Mouse (Mus musculus): Measurements from ENCODE around the gene Chst1. TPM values are rescaled to one million over a fixed set of nuclear protein-coding genes. Genes with fewer than 3 reads are reported as not detected.

The Chst1 gene
- polyA plus RNA-seq, 1 experiment from 2014 or later, result 25.4 TPM

GRCm38 (mm10) chr2:92600348-92600670 is 802 bp downstream of the Chst1 start:
- peak; percentile 6; the same call in 1 of the 2 replicates for ATAC-seq (replicated peaks)
- Histone ChIP-seq H3K4me2 (replicated peaks) (peak overlapping the region; percentile 72), H3K9ac (replicated peaks) (peak overlapping the region; percentile 71), H3K4me3 (peak overlapping the region; percentile 61), H3K9me3 (no peaks in the 10 kb centered on the region), H3K36me3 (no peaks in the 10 kb centered on the region), H3K27ac (replicated peaks) (peak overlapping the region; percentile 79), H3K27me3 (no peaks in the 10 kb centered on the region), H3K4me1 (peaks cover 34% of the 10 kb centered on the region)
- 1% methylated on average over 17 of the region's 17 CpGs for WGBS

DNA sequence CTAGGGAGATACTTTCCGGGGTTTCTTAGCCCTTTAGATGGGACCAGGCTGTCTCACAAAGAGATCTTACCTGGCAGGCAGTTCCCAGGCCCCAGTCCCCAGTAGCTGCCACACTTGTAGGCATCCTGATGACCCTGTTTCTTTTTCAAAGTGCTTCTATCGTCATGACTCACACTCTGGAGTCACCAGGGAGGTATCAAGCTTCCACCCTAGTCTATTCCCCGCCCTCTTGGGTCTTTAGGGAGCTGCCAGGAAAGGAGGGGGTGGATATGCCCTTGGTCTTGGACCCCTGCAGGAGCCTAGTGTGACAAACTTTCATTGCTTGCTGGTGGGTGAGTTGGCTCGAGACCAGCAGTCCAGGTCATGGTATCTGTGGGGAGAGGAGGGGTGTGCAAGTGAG is 1.7 kb downstream of the Chst1 start:
- Histone ChIP-seq H3K9me3 (no peaks in the 10 kb centered on the region), H3K4me2 (replicated peaks) (peak overlapping the region; percentile 72), H3K36me3 (no peaks in the 10 kb centered on the region), H3K27me3 (no peaks in the 10 kb centered on the region), H3K4me1 (peaks cover 34% of the 10 kb centered on the region), H3K27ac (replicated peaks) (no peak overlapping the region), H3K9ac (replicated peaks) (peak overlapping the region; percentile 71; the same call in 1 of the 2 replicates), H3K4me3 (peak overlapping the region; percentile 61)
- 53% methylated on average over 4 of the region's 4 CpGs for WGBS
- no peak for ATAC-seq (replicated peaks)

GRCm38 (mm10) chr2:92602073-92602472 is 2.6 kb downstream of the Chst1 start:
- H3K27ac ChIP-seq (replicated peaks), result no peak overlapping the region
- H3K9me3 ChIP-seq, result no peaks in the 10 kb centered on the region
- peaks cover 34% of the 10 kb centered on the region for H3K4me1 ChIP-seq
- no peaks in the 10 kb centered on the region for H3K27me3 ChIP-seq
- H3K36me3 ChIP-seq, result no peaks in the 10 kb centered on the region
- peak overlapping the region; percentile 72 for H3K4me2 ChIP-seq (replicated peaks)
- peak overlapping the region; percentile 61 for H3K4me3 ChIP-seq
- H3K9ac ChIP-seq (replicated peaks), result no peak overlapping the region; the same call in 1 of the 2 replicates
- WGBS, result 18% methylated on average over 12 of the region's 12 CpGs
- no peak for ATAC-seq (replicated peaks)

DNA sequence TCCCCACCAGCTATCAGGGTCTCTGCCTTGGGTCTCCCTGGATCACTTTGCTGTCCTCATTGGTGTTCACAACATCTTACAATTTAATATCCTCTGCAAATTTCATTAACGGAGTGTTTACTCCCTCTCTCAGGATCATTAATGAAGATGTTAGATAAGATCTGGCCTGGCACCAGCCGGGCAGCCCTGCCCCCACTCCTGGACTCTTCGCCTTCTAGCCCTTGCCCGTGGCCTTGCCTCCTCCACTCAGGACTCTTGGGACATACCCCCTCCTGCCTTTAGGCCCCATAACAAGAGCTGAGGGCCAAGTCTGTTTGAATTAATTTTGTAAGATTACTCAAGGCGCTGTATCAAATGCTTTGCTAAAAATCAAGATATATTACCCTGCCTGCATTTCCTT is 4.1 kb downstream of the Chst1 start:
- H3K27ac ChIP-seq (replicated peaks), result no peak overlapping the region
- no peak for ATAC-seq (replicated peaks)
- no peak overlapping the region for H3K4me3 ChIP-seq
- H3K9ac ChIP-seq (replicated peaks), result no peak overlapping the region
- H3K4me1 ChIP-seq, result peaks cover 34% of the 10 kb centered on the region
- H3K9me3 ChIP-seq, result no peaks in the 10 kb centered on the region
- H3K36me3 ChIP-seq, result no peaks in the 10 kb centered on the region
- WGBS, result 70% methylated on average over 5 of the region's 5 CpGs
- H3K27me3 ChIP-seq, result no peaks in the 10 kb centered on the region
- no peak overlapping the region for H3K4me2 ChIP-seq (replicated peaks)

- Histone ChIP-seq H3K4me3 (no peak overlapping the region), H3K9ac (replicated peaks) (no peak overlapping the region), H3K4me1 (peaks cover 34% of the 10 kb centered on the region), H3K36me3 (no peaks in the 10 kb centered on the region), H3K9me3 (no peaks in the 10 kb centered on the region), H3K27ac (replicated peaks) (no peak overlapping the region), H3K4me2 (replicated peaks) (no peak overlapping the region), H3K27me3 (no peaks in the 10 kb centered on the region)
- ATAC-seq (replicated peaks), result no peak
- WGBS, result 83% methylated on average over 5 of the region's 5 CpGs
Measured at GRCm38 (mm10) chr2:92604565-92604964, 5.1 kb downstream of the Chst1 start.

- Histone ChIP-seq H3K4me3 (no peak overlapping the region), H3K27ac (replicated peaks) (no peak overlapping the region), H3K4me1 (peaks cover 26% of the 10 kb centered on the region), H3K36me3 (no peaks in the 10 kb centered on the region), H3K4me2 (replicated peaks) (no peak overlapping the region), H3K27me3 (no peaks in the 10 kb centered on the region), H3K9ac (replicated peaks) (no peak overlapping the region), H3K9me3 (no peaks in the 10 kb centered on the region)
- 72% methylated on average over 5 of the region's 5 CpGs for WGBS
- ATAC-seq (replicated peaks), result no peak
Measured at GRCm38 (mm10) chr2:92605995-92606394, 6.5 kb downstream of the Chst1 start.

DNA sequence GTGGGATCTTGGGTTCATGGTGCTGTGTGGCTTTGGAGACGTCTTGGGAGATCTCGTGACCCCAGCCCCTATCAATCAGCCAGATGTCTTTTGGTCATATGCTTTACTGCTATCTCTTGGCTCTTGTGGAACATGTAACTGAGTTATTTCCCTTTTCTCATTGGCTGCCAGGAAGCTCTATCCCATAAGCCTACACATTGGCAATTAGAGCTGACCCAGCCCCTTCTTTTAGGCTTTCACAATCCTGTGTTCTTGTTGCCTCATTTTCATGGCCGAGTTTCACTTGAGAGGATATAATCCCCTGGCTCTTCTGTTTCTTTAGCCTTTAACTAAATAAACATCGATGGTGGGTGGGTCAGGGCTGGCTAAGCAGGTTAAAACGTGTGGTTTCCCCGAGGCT is 7.6 kb downstream of the Chst1 start:
- WGBS, result 70% methylated on average over 6 of the region's 6 CpGs
- H3K9ac ChIP-seq (replicated peaks), result no peak overlapping the region
- H3K9me3 ChIP-seq, result no peaks in the 10 kb centered on the region
- ATAC-seq (replicated peaks), result no peak
- H3K4me3 ChIP-seq, result no peak overlapping the region
- H3K36me3 ChIP-seq, result no peaks in the 10 kb centered on the region
- H3K4me2 ChIP-seq (replicated peaks), result no peak overlapping the region
- peaks cover 15% of the 10 kb centered on the region for H3K4me1 ChIP-seq
- H3K27me3 ChIP-seq, result no peaks in the 10 kb centered on the region
- H3K27ac ChIP-seq (replicated peaks), result no peak overlapping the region

DNA sequence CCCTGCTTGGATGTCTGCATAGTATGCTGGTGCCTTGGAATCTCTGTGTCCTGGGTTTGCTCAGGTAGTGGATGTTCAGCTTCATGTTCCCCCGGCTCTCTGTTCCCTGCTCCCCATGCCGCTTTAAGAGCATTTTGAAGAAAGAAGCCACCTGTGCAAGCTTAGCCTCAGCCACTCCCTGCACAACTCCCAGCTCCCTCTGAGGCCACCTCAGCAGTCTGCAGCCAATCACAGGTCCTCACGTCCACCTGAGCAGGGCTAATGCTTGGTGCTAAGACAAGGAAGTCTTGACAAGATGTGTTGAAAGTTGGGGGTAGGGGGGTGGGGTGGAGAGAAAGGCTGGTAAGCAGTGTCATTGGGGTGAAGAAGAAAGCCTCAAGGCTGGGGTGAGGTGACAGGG is 8.1 kb downstream of the Chst1 start:
- Histone ChIP-seq H3K27me3 (no peaks in the 10 kb centered on the region), H3K9me3 (no peaks in the 10 kb centered on the region), H3K27ac (replicated peaks) (no peak overlapping the region), H3K4me3 (no peak overlapping the region), H3K4me1 (peaks cover 10% of the 10 kb centered on the region), H3K4me2 (replicated peaks) (no peak overlapping the region), H3K36me3 (no peaks in the 10 kb centered on the region), H3K9ac (replicated peaks) (no peak overlapping the region)
- no peak for ATAC-seq (replicated peaks)
- 90% methylated on average over 3 of the region's 3 CpGs for WGBS

GRCm38 (mm10) chr2:92608013-92608619 is 8.6 kb downstream of the Chst1 start:
- Histone ChIP-seq H3K9me3 (no peaks in the 10 kb centered on the region), H3K4me2 (replicated peaks) (no peak overlapping the region), H3K27me3 (no peaks in the 10 kb centered on the region), H3K27ac (replicated peaks) (0 out of 2 replicates have a peak overlapping the region, but pooled peaks have one; percentile 14), H3K9ac (replicated peaks) (no peak overlapping the region), H3K4me1 (peaks cover 6% of the 10 kb centered on the region; the same call in 1 of the 2 replicates), H3K4me3 (no peak overlapping the region), H3K36me3 (no peaks in the 10 kb centered on the region)
- ATAC-seq (replicated peaks), result no peak
- 36% methylated on average over 12 of the region's 12 CpGs for WGBS

GRCm38 (mm10) chr2:92608810-92609581 is 9.5 kb downstream of the Chst1 start:
- peak; percentile 64 for ATAC-seq (replicated peaks)
- Histone ChIP-seq H3K4me3 (no peak overlapping the region), H3K4me2 (replicated peaks) (no peak overlapping the region), H3K36me3 (no peaks in the 10 kb centered on the region; the same call in 1 of the 2 replicates), H3K4me1 (no peaks in the 10 kb centered on the region), H3K27me3 (no peaks in the 10 kb centered on the region), H3K9me3 (no peaks in the 10 kb centered on the region), H3K9ac (replicated peaks) (no peak overlapping the region), H3K27ac (replicated peaks) (no peak overlapping the region)
- 53% methylated on average over 4 of the region's 4 CpGs for WGBS

GRCm38 (mm10) chr2:92609704-92610379 is 10.3 kb downstream of the Chst1 start:
- no peaks in the 10 kb centered on the region for H3K4me1 ChIP-seq
- ATAC-seq (replicated peaks), result no peak
- H3K36me3 ChIP-seq, result peaks cover 3% of the 10 kb centered on the region; the same call in 1 of the 2 replicates
- no peak overlapping the region for H3K9ac ChIP-seq (replicated peaks)
- H3K27ac ChIP-seq (replicated peaks), result no peak overlapping the region
- WGBS, result 84% methylated on average over 3 of the region's 3 CpGs
- no peaks in the 10 kb centered on the region for H3K27me3 ChIP-seq
- no peak overlapping the region for H3K4me3 ChIP-seq
- no peak overlapping the region for H3K4me2 ChIP-seq (replicated peaks)
- no peaks in the 10 kb centered on the region for H3K9me3 ChIP-seq

DNA sequence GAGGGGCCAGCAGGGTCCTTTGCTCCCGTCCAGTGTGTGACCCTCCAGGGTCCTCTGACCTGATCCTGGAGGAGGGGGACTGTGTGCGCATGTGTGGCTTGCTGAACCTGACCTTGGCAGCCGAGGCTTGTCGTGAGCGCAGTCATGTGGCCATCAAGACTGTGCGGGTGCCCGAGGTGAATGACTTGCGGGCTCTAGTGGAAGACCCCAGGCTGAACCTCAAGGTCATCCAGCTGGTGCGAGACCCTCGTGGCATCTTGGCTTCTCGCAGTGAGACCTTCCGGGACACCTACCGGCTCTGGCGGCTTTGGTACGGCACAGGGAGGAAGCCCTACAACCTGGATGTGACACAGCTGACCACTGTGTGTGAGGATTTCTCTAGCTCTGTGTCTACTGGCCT is 14.1 kb downstream of the Chst1 start:
- Histone ChIP-seq H3K4me2 (replicated peaks) (no peak overlapping the region), H3K4me1 (no peaks in the 10 kb centered on the region), H3K9me3 (no peaks in the 10 kb centered on the region), H3K9ac (replicated peaks) (no peak overlapping the region), H3K27me3 (no peaks in the 10 kb centered on the region), H3K27ac (replicated peaks) (no peak overlapping the region), H3K4me3 (no peak overlapping the region), H3K36me3 (peaks cover 3% of the 10 kb centered on the region; the same call in 1 of the 2 replicates)
- no peak for ATAC-seq (replicated peaks)
- WGBS, result 95% methylated on average over 15 of the region's 15 CpGs
